Mouse (Mus musculus) heart, embryonic 12.5 days (tissue): ENCODE data around the gene Rela. TPM values are rescaled to one million over a fixed set of nuclear protein-coding genes. Genes with fewer than 3 reads are reported as not detected.

Experiments used
- microRNA-seq: library from miRNA; unstranded; fragments of <30 nt; microRNA quantifications from one replicate; pipeline ENCODE4, GENCODE M21; 2017
- polyA plus RNA-seq: library from polyadenylated mRNA; unstranded; fragments of >200 nt; fragmentation: Nextera tagmentation; extraction: Ambion mirVana; gene quantifications from 2 replicates; pipeline ENCODE4 v1.2.1, GENCODE M21; 2016

The Rela gene
- polyA plus RNA-seq, 1 experiment from 2014 or later = 41.3 TPM

Small RNA genes within 50 kb of the gene (microRNA-seq; reads per million reads assigned to microRNA genes)
- not detected for gene Mir6987

Other genes starting within 250 kb of the Rela start
- 61.6 and 63.9 TPM in 2 replicates for gene Sart1, start 248.8 kb upstream of the Rela start, polyA plus RNA-seq
- gene Tsga10ip, start 235.0 kb upstream of the Rela start, polyA plus RNA-seq = 1.7 and 1.8 TPM in 2 replicates
- 190 and 194 TPM in 2 replicates for gene Drap1, start 212.5 kb upstream of the Rela start, polyA plus RNA-seq
- gene AI837181, start 212.3 kb upstream of the Rela start, polyA plus RNA-seq = 38.8 and 39.5 TPM in 2 replicates
- not detected in 2 replicates for gene Fosl1, start 189.9 kb upstream of the Rela start, polyA plus RNA-seq
- 10.5 and 13.0 TPM in 2 replicates for gene Ccdc85b, start 179.6 kb upstream of the Rela start, polyA plus RNA-seq
- 81.9 and 85.4 TPM in 2 replicates for gene Fibp, start 176.9 kb upstream of the Rela start, polyA plus RNA-seq
- gene Ctsw, start 169.0 kb upstream of the Rela start, polyA plus RNA-seq = 1.3 and 1.7 TPM in 2 replicates
- gene Efemp2, start 163.5 kb upstream of the Rela start, polyA plus RNA-seq = 70.3 and 70.6 TPM in 2 replicates
- 33.2 and 37.6 TPM in 2 replicates for gene Mus81, start 149.1 kb upstream of the Rela start, polyA plus RNA-seq
- 1,913 and 1,997 TPM in 2 replicates for gene Cfl1, start 147.0 kb upstream of the Rela start, polyA plus RNA-seq
- 0.23 and 0.24 TPM in 2 replicates for gene 1700020D05Rik, start 133.7 kb upstream of the Rela start, polyA plus RNA-seq
- gene Snx32, start 126.9 kb upstream of the Rela start, polyA plus RNA-seq = 16.3 and 16.9 TPM in 2 replicates
- not detected in 2 replicates for gene Ovol1, start 76.8 kb upstream of the Rela start, polyA plus RNA-seq
- gene Ap5b1, start 69.5 kb upstream of the Rela start, polyA plus RNA-seq = 2.2 and 2.5 TPM in 2 replicates
- 102 and 110 TPM in 2 replicates for gene Rnaseh2c, start 35.6 kb upstream of the Rela start, polyA plus RNA-seq
- 31.5 and 36.1 TPM in 2 replicates for gene Kat5, start 27.2 kb upstream of the Rela start, polyA plus RNA-seq
- 25.5 and 28.1 TPM in 2 replicates for gene Sipa1, start 26.2 kb downstream of the Rela start, polyA plus RNA-seq
- 30.6 and 32.8 TPM in 2 replicates for gene Map3k11, start 51.3 kb downstream of the Rela start, polyA plus RNA-seq
- gene Pcnx3, start 51.4 kb downstream of the Rela start, polyA plus RNA-seq = 22.0 and 22.3 TPM in 2 replicates
- 0.17 TPM in 1 of 2 replicates, not detected in the other for gene Kcnk7, start 66.9 kb downstream of the Rela start, polyA plus RNA-seq
- 121 and 123 TPM in 2 replicates for gene Ehbp1l1, start 88.8 kb downstream of the Rela start, polyA plus RNA-seq
- gene Fam89b, start 92.2 kb downstream of the Rela start, polyA plus RNA-seq = 78.9 and 81.3 TPM in 2 replicates
- gene Ltbp3, start 103.4 kb downstream of the Rela start, polyA plus RNA-seq = 24.3 and 27.7 TPM in 2 replicates
- gene Scyl1, start 133.9 kb downstream of the Rela start, polyA plus RNA-seq = 68.1 and 68.9 TPM in 2 replicates
- 33.7 and 34.2 TPM in 2 replicates for gene Frmd8, start 237.8 kb downstream of the Rela start, polyA plus RNA-seq
- 3.5 and 3.9 TPM in 2 replicates for gene Slc25a45, start 240.3 kb downstream of the Rela start, polyA plus RNA-seq